Mouse (Mus musculus) liver, embryonic 14.5 days (tissue): ENCODE data around the gene Shank2. TPM values are rescaled to one million over a fixed set of nuclear protein-coding genes. Genes with fewer than 3 reads are reported as not detected.

Experiments
- ATAC-seq: fragments of 200-750 bp; cut with Nextera tagmentation; 2 replicates; pipeline ENCODE4 v1.8.0; 2017; ENCODE audit warnings: moderate number of reproducible peaks, mild to moderate bottlenecking, moderate library complexity; ENCODE audit not compliant: insufficient read depth
- DNase-seq, 3 experiments: peaks; one replicate each; pipeline ENCODE4 v3.0.0-alpha.2; 2012 to 2013; ENCODE audit warnings: low read depth in 3 of 3, low spot score in 3 of 3
- H3K27ac ChIP-seq: fragments of 300-500 bp; sonication (generic); 2 replicates; pipeline ENCODE4 v1.5.1; 2014; ENCODE audit warnings: moderate library complexity, mild to moderate bottlenecking, control low read depth, inconsistent platforms
- H3K27me3 ChIP-seq: fragments of 300-500 bp; sonication (generic); 2 replicates; pipeline ENCODE4 v1.6.1; 2014; ENCODE audit warnings: mild to moderate bottlenecking, low read length, moderate library complexity; ENCODE audit not compliant: control insufficient read depth, insufficient read depth
- H3K36me3 ChIP-seq: fragments of 300-500 bp; sonication (generic); replicated peaks from 2 replicates; pipeline ENCODE4 v1.6.1; 2014; ENCODE audit warnings: low read depth; ENCODE audit not compliant: control insufficient read depth, insufficient read depth
- H3K4me1 ChIP-seq, 2 experiments: fragments of 200-500 bp in 1 of 2; fragments of 300-500 bp in 1 of 2; sonication (generic) in 1 of 2; replicated peaks; 2 replicates each; pipeline ENCODE4 v1.6.1; 2012 to 2014; ENCODE audit warnings: antibody characterized with exemption in 1 of 2, inconsistent platforms in 1 of 2, low read length in 1 of 2; ENCODE audit not compliant: control insufficient read depth in 2 of 2, insufficient read depth in 2 of 2
- H3K4me2 ChIP-seq: fragments of 300-500 bp; sonication (generic); 2 replicates; pipeline ENCODE4 v1.6.1; 2014; ENCODE audit warnings: low read depth, mild to moderate bottlenecking, control low read depth, moderate library complexity
- H3K4me3 ChIP-seq, 2 experiments: fragments of 200-500 bp in 1 of 2; fragments of 300-500 bp in 1 of 2; sonication (generic) in 1 of 2; 2 replicates each; pipeline ENCODE4 v1.5.1; 2012 to 2014; ENCODE audit warnings: low read depth in 2 of 2, low read length in 2 of 2, mild to moderate bottlenecking in 2 of 2, control low read depth in 1 of 2, inconsistent platforms in 1 of 2, moderate library complexity in 1 of 2; ENCODE audit not compliant: insufficient read depth in 1 of 2
- H3K9ac ChIP-seq: fragments of 300-500 bp; sonication (generic); replicated peaks from 2 replicates; pipeline ENCODE4 v1.6.1; 2014; ENCODE audit warnings: mild to moderate bottlenecking, control low read depth, moderate library complexity
- H3K9me3 ChIP-seq: fragments of 300-500 bp; sonication (generic); 2 replicates; pipeline ENCODE4 v1.6.1; 2016; ENCODE audit warnings: low read length, mixed read lengths; ENCODE audit not compliant: control insufficient read depth
- CTCF ChIP-seq: IDR thresholded peaks from 2 replicates; pipeline ENCODE4 v1.5.1; 2016; ENCODE audit warnings: antibody characterized with exemption, low read depth, control low read depth
- EP300 ChIP-seq: IDR thresholded peaks from 2 replicates; pipeline ENCODE4 v1.6.1; 2016; ENCODE audit warnings: antibody characterized with exemption, low read depth
- WGBS: fragments of 180-500 bp; shearing (Covaris S2); extraction: QIAGEN DNeasy Blood & Tissue Kit; methylation state at CpG from one replicate; pipeline ENCODE4 v1.1.7; 2014; ENCODE audit not compliant: insufficient replicate concordance; 5-methylcytosine and 5-hydroxymethylcytosine counted together
- polyA plus RNA-seq, 2 experiments: library from polyadenylated mRNA; depleted of rRNA in 1 of 2; stranded (reverse) in 1 of 2; unstranded in 1 of 2; fragments of >200 nt; fragmentation: Nextera tagmentation in 1 of 2; extraction: Ambion mirVana in 1 of 2; gene quantifications; 2 replicates each; pipeline versions ENCODE4 v1.2.1 to v1.2.3; 2012 to 2014

Gene Shank2
- polyA plus RNA-seq, 2 experiments = 0.17 to 0.35 TPM

DNA sequence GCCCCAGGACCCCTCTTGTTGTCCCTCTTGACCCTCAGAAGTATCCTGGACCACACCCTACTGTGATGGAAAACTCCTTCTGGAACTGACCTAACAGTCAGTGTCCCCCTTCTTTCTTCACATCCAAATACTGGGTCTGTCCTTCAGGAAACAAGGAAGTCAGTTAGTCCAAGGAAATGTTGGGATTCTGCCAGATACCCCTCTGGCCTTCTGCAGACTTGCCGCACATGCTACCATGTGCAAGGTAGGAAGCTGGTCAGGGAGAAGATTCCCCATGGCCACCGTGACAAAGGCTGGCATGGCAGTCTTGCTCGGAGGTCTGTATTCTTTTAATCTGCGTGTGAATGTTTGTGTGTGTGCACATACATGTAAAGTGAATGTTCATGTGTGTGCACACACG lies 337.0 kb downstream of the Shank2 start:
- WGBS = 64% methylated on average over 5 of the region's 5 CpGs
- ATAC-seq = no peak
- H3K27ac ChIP-seq = no peak overlapping the region
- H3K9me3 ChIP-seq = no peaks in the 10 kb centered on the region
- H3K4me3 ChIP-seq = no peak overlapping the region
- H3K4me1 ChIP-seq = no peaks in the 10 kb centered on the region
- no peak for TF ChIP-seq CTCF
- TF ChIP-seq EP300 = no peak
- no peaks in the 10 kb centered on the region for H3K27me3 ChIP-seq
- H3K36me3 ChIP-seq = no peaks in the 10 kb centered on the region
- no peak overlapping the region for H3K4me2 ChIP-seq
- DNase-seq = no peak
- no peak overlapping the region for H3K9ac ChIP-seq

DNA sequence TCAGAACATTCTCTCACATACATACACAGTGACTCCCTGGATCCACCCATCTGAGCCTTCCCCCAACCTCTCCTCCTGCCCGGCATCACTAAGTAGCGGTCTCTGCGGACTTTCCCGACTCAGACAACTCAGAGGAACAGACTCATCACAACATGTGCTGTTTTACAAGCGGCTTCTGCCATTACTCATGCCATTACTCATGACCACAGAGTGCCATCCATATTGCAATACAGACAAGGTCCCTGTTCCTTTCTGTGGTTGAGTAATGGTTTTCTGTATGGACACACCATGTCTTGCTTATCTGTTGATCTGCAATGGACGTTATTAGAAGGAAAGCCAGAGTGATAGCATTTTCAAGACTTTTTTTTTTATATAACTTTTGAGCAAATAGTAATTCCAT lies 338.6 kb downstream of the Shank2 start:
- H3K4me3 ChIP-seq = no peak overlapping the region
- ATAC-seq (no peak), DNase-seq (no peak)
- H3K27me3 ChIP-seq = no peaks in the 10 kb centered on the region
- H3K4me2 ChIP-seq = no peak overlapping the region
- H3K4me1 ChIP-seq = no peaks in the 10 kb centered on the region
- H3K36me3 ChIP-seq = no peaks in the 10 kb centered on the region
- H3K9me3 ChIP-seq = no peaks in the 10 kb centered on the region
- H3K9ac ChIP-seq = no peak overlapping the region
- H3K27ac ChIP-seq = no peak overlapping the region
- 65% methylated on average over 6 of the region's 6 CpGs for WGBS
- no peak for TF ChIP-seq CTCF
- TF ChIP-seq EP300 = no peak

DNA sequence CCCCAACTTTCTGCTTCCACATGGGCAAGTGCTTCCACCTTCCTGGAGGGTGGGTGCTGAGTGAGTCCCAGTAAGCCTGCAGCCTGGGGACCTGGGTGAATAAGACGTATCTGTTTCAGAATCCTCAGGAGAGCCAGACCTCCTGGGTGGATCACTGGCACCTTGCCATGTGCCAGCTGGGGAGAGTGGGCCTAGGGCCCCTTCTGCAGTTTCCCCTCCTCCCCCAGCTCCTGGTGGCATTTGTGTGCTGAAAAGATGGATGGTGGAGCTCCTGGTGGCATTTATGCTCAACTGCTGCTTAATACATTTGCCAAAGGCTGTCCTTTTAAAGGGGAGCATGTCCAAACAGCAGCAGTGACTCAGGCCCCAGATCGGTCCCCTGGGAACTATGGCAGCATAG lies 364.4 kb downstream of the Shank2 start:
- Histone ChIP-seq H3K4me1 (no peaks in the 10 kb centered on the region), H3K27me3 (no peaks in the 10 kb centered on the region), H3K9ac (no peak overlapping the region), H3K9me3 (no peaks in the 10 kb centered on the region), H3K4me2 (no peak overlapping the region), H3K36me3 (no peaks in the 10 kb centered on the region), H3K4me3 (no peak overlapping the region), H3K27ac (no peak overlapping the region)
- DNase-seq (no peak), ATAC-seq (no peak)
- no peak for TF ChIP-seq EP300
- no peak for TF ChIP-seq CTCF
- 51% methylated on average over 2 of the region's 2 CpGs for WGBS

DNA sequence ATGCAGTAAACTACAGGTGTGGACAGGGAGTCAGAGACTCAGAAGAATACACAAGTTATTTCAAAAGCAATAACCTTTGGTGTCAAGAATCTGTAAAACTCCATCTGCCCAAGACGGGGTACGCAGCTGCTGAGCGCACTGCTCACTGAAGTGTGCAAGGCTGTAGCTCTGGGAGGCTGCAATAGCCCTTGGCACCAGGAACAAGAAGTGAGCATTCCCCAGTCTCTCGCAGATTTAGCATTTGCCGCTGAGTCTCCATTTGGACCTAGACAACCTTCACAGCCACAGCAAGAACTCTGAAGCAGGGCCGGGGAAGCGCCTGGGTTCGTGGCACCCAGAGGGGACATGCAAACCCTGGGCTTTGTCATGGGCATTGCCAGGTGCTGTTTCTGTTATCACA lies 371.3 kb downstream of the Shank2 start:
- Histone ChIP-seq H3K36me3 (no peaks in the 10 kb centered on the region), H3K4me2 (no peak overlapping the region), H3K4me1 (no peaks in the 10 kb centered on the region), H3K9ac (no peak overlapping the region), H3K27me3 (no peaks in the 10 kb centered on the region), H3K4me3 (no peak overlapping the region), H3K9me3 (no peaks in the 10 kb centered on the region), H3K27ac (no peak overlapping the region)
- no peak for ATAC-seq
- no peak for DNase-seq
- 81% methylated on average over 8 of the region's 8 CpGs for WGBS
- TF ChIP-seq EP300 (no peak), CTCF (no peak)

DNA sequence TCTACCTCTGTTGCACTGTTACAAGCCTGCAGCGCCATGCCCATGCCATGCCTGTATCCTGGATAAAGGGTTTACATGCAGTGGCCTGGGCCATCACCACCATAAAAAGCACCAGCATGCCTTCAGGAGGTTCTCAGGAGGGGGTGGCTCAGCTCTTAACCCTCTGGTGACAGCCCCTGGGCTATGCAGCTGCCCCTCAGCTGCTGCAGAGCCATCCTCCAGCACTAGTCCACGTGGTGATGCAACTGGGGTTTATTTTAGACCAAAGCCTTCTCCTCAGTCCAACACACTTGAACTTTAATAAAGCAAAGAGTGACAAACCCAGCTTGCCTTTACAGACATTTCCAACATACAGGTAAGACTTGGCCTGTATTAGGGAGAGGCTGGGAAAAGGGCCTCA lies 373.8 kb downstream of the Shank2 start:
- H3K9ac ChIP-seq = no peak overlapping the region
- no peaks in the 10 kb centered on the region for H3K9me3 ChIP-seq
- TF ChIP-seq CTCF (no peak), EP300 (no peak)
- H3K4me1 ChIP-seq = no peaks in the 10 kb centered on the region
- DNase-seq = no peak
- no peaks in the 10 kb centered on the region for H3K27me3 ChIP-seq
- 65% methylated on average over 2 of the region's 2 CpGs for WGBS
- H3K4me3 ChIP-seq = no peak overlapping the region
- no peak overlapping the region for H3K27ac ChIP-seq
- ATAC-seq = no peak
- H3K4me2 ChIP-seq = no peak overlapping the region
- H3K36me3 ChIP-seq = no peaks in the 10 kb centered on the region
